Mouse (Mus musculus): ENCODE measurements around the gene Srsf6.
A peak's percentile ranks its signal among the peaks of the same experiment; 100 is the strongest.

The Srsf6 gene

DNA sequence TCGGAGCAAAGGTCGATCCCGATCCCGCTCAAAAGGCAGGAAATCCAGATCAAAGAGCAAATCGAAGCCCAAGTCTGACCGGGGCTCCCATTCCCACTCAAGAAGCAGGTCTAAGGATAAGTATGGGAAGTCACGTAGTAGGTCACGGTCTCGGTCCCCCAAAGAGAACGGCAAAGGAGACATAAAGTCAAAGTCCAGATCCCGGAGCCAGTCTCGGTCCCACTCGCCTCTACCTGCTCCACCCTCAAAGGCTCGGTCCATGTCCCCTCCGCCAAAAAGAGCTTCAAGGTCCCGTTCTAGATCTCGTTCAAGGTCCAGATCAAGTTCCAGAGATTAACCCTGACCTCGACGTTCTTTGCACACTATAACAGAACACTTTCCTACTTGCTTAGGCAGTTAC, 3.1 kb downstream of the Srsf6 start:
- DNase-seq: no peak

DNA sequence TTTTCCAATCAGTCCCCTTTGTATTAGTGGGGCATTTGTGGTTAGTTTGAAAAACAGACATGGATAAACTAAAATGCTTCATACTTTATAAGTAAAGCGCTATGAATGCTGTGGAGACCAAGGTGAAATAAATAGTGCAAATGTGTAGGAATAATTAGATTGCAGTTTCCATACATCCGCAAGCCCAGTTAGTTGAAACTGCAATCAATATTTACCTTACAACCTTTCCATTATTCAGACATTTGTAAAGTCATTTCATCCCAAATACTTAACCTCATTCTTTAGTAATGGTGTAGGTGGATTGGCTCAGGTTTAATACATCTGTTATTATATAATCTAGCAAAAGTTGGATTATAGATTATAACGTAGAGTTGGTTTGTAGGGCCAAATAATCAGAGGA, 4.4 kb downstream of the Srsf6 start:
- DNase-seq: no peak

- DNase-seq: no peak
Measured at GRCm38 (mm10) chr2:162939562-162939961, 8.2 kb downstream of the Srsf6 start.

- peak; percentile 45 for DNase-seq
Measured at GRCm38 (mm10) chr2:162943148-162943846, 12.0 kb downstream of the Srsf6 start, which contains the start of gene L3mbtl1. L3mbtl1 (plus strand) TSS chr2:162943472.

DNA sequence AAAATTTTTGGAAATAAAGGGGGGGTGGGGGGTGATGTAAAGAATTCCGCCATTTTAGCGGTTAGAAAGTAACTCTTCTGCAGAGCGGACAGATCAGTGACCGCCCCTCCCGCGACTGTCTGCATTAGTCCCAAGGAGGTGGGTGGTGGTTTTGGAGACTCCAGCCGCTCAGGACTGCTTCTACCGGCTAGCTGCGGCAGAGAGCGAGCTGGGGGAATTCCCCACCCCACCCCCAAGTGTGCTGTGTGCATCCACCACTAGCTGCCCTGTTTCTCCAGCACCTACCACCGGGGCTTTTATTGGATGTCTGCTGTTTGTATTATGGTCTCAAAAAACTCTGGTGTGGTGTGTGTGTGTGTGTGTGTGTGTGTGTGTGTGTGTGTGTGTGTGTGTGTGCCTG, 12.6 kb downstream of the Srsf6 start:
- no peak for DNase-seq

DNA sequence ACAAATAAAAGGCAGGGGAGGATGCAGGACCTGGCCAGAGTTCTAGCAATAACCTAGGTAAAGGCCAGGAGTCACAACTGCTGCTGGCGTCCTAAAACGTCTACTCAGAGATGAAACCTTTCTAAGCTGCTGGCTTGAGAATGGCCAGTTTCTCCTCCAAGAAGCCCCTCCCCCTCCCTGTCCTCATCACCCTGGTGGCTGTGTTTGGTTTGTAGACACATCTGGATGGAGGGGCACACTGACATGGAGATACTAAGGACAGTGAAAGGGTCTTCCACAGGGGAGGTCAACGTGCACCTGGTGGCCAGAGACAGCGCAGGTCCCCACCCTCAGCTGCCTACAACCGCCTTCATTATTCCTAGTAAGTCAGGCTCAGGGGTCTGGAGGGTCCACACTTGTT, 15.6 kb downstream of the Srsf6 start:
- no peak for DNase-seq

GRCm38 (mm10) chr2:162947736-162948135, 16.4 kb downstream of the Srsf6 start:
- peak; percentile 38 for DNase-seq

GRCm38 (mm10) chr2:162948221-162948620, 16.9 kb downstream of the Srsf6 start:
- no peak for DNase-seq

DNA sequence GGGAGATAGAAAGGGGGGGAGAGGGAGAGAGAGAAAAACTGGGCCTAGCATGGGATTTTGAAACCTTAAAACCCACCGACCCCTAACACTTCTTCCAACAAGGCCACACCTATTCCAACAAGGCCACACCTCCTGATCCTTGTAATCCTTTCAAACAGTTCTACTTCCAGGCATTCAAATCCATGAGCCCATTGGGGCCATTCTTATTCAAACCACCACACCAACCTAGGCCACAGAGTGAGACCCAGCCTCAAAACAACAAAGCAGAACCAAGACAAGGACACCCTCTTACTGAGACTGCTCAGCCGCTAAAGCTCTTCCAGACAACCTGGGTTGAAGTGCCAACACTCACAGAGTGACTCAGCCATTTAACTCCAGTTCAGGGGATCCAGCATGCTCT, 19.4 kb downstream of the Srsf6 start:
- no peak for DNase-seq

DNA sequence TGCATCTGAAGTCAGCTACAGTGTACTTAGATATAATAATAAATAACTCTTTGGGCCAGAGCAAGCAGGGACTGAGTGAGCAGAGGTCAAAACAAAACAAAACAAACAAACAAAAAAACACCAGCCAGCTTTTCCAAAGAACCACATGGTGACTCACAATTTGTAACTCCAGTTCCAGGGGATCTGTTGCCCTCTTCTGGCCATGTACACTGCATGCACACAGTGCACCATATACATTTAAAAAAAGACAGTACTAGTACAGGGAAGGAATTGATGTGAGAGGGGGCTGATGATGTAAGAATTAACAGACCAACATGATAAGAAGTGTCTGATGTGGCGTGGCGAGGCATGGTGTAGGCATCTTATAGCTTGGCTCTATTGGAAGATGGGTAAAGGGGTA, 25.5 kb downstream of the Srsf6 start:
- no peak for DNase-seq

GRCm38 (mm10) chr2:162961321-162961720, 30.0 kb downstream of the Srsf6 start:
- DNase-seq: no peak

DNA sequence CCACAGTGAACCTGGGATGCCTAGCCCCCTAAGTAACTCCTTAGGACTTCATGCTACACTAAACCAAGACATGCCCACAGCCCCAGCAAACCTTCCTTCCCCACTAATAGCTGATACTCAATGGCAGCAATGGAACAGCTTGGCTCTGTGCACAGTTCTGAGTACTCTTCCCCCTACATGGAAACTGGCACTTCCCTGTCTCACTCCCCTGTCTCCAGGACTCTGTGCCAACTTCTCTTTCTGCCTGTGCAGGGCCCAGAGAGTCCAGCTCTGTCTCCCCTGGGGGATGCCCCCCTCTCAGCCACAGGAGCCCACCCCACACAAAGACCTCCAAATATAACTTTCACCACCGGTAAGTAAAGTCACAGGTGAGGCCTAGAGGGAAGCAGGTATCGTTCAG, 35.4 kb downstream of the Srsf6 start:
- no peak for DNase-seq

- DNase-seq: peak; percentile 25
Measured at GRCm38 (mm10) chr2:162968357-162968756, 37.0 kb downstream of the Srsf6 start.

DNA sequence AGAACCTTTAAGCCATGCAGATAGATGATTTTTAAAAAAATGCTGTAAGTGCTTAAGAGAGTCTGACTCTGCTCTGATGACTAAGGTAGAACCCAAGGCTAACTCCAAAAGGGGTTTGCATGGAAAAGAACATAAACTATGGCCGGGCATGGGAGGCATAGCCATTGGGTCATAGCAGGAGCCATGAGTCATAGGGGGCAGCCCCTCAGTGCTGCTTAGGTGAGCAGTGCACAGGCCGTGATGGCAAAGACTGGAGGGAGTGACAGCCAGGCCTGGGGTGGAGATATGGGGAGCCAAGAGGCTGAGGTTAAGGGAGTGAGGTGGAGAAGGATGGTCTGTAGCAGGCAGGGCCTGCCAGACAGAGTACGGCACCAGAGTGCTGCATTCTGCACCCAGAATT, 37.8 kb downstream of the Srsf6 start:
- no peak for DNase-seq

GRCm38 (mm10) chr2:162970896-162971295, 39.6 kb downstream of the Srsf6 start:
- no peak for DNase-seq

DNA sequence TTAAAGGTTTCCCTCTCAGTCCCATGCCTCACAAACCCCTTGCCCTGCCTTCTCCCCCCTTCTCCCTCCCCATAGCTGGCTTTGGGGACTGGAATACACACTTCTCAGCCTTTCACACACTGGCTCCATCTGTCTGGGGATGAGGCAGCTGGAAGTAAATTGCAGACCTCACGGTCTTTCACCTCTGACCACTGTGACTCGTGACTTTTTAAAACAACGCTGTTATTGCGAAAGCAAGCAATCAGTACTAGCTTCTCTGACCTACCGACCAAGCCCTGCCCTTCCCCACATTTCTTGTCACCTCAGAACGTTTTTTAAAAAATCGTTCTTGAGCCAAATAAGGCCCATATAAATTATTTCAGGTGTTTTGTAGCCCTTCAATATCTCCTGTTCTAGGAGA, 41.4 kb downstream of the Srsf6 start:
- no peak for DNase-seq

DNA sequence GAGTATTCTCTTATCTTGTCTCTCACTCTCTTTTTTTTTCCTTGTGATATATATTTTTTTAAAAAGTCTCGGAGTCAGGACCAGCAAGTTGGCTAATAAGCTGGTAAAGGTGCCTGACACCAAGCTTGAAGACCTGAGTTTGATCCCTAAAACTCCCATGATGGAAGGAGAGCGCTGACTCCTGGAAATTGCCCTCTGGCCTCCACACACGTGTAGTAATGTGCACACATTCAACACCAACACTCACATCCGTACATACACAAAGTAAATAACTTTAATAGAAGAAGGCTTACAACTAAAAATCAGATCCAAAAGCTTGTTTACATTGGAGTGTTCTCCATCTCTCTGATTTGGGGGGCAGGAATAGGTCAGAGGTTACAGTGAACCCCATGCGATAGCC, 41.9 kb downstream of the Srsf6 start:
- no peak for DNase-seq

- DNase-seq: no peak
Measured at GRCm38 (mm10) chr2:162973637-162974036, 42.3 kb downstream of the Srsf6 start.

DNA sequence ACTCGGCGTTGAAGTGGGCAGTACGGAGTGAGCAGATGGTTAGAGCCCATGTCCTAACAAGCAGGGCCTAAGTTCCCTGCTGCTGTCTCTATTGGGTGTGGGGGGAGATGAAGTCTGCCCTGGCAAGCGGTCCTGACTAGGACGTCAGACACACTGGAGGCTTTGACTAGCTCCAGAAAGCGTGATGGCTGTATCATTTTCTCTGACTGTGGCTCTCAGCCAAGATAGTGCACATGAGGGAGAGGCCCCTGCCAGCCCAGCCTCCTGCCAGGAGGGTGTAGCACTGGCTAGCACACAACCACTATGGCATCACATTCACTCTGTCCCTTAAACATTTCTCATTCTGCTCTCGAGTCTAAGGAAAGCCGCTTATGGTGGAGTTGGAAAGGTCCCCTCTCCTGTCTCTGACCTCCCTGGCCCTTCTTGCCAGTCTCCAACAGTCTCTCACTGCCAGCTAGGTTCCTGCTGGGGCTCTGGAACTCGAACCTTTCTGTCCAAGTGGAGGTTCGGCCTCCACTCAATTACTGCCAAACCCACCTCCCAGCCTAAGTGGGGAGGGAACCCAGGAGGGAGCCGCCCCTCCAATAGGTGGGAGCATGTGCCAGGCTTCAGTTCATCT, 43.9 kb downstream of the Srsf6 start:
- no peak for DNase-seq

GRCm38 (mm10) chr2:162976001-162976400, 44.7 kb downstream of the Srsf6 start:
- no peak for DNase-seq

- DNase-seq: no peak
Measured at GRCm38 (mm10) chr2:162984381-162984780, 53.1 kb downstream of the Srsf6 start.

- no peak for DNase-seq
Measured at GRCm38 (mm10) chr2:162985923-162986322, 54.6 kb downstream of the Srsf6 start.
